Mouse (Mus musculus): ENCODE results near the gene Srrm2. TPM values are rescaled to one million over a fixed set of nuclear protein-coding genes. Genes with fewer than 3 reads are reported as not detected.

Srrm2 gene
- total RNA-seq, 2 experiments from 2014 or later = 502 to 591 TPM

GRCm38 (mm10) chr17:23804426-23805085, 14.2 kb downstream of the Srrm2 start:
- DNase-seq (ENCODE audit: low spot score in 2 of 2) = no peak

GRCm38 (mm10) chr17:23806867-23807266, 16.5 kb downstream of the Srrm2 start:
- DNase-seq (ENCODE audit: low spot score in 2 of 2) = no peak

DNA sequence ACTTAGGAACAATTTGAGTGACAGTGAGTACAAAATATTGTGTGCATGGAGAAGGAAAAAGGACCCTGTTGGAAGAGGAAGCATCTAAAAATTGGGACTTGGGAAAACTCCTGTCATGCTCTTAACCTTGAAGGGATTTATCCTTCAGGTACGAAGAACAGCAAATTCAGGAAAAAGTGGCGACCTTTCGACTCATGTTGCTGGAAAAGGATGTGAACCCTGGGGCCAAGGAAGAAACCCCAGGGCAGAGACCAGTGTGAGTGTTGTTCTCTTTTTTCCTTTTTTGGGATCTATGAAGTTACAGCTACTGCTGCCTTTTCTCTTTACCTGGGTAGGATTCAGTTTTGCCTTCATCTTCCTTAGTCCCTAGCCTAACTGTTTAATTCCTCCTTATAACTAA, 17.6 kb downstream of the Srrm2 start:
- no peak for DNase-seq (ENCODE audit: low spot score in 2 of 2)

DNA sequence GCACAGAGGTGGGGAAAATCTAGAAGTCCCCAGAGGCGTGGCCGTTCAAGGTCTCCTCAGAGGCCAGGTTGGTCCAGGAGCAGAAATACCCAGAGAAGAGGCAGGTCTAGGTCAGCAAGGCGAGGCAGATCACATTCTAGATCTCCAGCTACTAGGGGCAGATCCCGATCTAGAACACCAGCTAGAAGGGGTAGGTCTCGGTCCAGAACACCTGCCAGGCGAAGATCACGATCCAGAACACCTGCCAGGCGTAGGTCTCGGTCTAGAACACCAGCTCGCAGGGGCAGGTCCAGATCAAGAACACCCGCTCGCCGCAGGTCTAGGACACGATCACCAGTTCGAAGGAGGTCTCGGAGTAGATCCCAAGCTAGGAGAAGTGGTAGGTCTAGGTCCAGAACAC, 25.3 kb downstream of the Srrm2 start:
- DNase-seq (ENCODE audit: low spot score in 2 of 2) = no peak

DNA sequence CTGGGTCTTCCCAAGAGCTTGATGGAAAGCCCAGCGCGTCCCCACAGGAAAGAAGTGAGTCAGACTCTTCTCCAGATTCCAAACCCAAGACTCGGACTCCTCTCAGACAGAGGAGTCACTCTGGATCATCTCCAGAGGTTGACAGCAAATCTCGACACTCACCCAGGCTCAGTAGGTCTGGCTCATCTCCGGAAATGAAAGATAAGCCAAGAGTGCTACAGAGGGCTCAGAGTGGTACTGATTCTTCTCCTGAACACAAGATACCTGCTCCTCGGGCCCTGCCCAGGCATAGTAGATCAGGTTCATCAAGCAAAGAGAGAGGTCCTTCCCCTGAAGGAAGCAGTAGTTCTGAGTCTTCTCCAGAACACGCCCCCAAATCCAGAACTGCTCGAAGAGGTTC, 28.2 kb downstream of the Srrm2 start:
- DNase-seq (ENCODE audit: low spot score in 2 of 2) = no peak

- no peak for DNase-seq (ENCODE audit: low spot score in 2 of 2)
These were observed 28.9 kb downstream of the Srrm2 start for GRCm38 (mm10) chr17:23819235-23819634.

DNA sequence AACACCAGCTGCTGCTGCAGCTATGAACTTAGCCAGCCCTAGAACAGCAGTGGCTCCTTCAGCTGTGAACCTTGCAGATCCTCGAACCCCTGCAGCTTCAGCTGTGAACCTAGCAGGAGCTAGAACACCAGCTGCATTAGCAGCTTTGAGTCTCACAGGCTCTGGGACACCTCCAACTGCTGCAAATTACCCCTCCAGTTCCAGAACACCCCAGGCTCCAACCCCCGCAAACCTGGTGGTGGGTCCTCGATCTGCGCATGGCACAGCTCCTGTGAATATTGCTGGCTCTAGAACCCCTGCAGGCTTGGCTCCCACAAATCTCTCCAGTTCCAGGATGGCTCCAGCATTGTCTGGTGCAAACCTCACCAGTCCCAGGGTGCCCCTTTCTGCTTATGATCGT, 30.4 kb downstream of the Srrm2 start:
- DNase-seq (ENCODE audit: low spot score in 2 of 2) = no peak

DNA sequence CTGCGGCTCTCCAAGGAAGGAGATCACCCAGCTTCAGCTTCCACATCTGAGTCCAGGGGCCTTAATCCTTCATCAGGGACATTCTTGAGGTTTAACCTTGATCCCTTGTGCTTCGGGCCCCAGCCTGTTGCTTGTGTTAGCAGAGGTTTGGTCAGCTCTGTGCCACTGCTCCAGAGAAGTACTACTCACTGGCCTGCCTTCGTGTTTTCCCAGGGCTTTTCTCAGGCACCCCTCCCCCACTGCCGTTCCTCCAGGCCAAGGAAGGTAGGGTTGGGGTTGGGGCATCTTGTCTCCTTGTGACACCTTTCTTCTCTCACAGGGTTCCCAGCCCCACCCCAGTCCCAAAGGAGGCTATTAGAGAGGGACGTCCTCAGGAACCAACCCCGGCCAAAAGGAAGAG, 31.8 kb downstream of the Srrm2 start:
- DNase-seq (ENCODE audit: low spot score in 2 of 2) = no peak

DNA sequence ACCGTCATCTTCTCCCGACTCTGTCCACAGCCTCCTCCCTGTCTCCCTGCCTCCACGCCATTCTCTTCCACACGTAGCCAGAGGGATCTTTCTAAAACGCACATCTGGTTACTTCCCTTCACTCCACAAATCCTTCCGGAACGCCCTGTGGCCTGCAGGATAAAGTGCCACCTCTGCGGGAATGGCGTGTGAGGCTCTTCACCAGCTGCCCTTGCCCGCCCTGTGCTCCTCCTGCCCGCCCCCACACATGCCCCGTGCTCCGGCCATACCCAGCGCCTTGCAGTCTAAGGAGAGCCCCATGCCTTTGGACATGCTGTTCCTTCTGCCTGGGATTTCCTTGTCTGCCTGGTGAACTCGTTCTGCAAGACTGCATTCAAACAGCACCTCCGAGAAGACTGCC, 32.7 kb downstream of the Srrm2 start:
- DNase-seq (ENCODE audit: low spot score in 2 of 2) = no peak

DNA sequence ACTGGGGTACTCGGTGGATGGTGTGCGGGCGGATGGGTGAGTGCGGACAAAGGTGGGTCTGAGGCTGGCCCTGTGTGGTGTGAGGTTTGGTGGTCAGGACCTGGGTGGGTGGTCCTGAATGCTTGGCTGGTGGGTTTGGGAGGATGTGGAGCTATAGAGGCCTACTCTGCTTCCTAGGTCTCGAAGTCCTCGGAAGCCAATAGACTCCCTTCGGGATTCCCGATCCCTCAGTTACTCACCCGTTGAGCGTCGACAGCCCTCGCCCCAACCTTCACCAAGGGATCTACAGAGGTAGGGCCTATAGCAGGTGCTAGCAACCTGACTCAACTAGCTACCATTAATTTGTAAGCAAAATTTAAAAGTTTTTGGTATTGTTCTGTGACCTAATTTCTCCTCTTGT, 33.3 kb downstream of the Srrm2 start:
- DNase-seq (ENCODE audit: low spot score in 2 of 2) = no peak

DNA sequence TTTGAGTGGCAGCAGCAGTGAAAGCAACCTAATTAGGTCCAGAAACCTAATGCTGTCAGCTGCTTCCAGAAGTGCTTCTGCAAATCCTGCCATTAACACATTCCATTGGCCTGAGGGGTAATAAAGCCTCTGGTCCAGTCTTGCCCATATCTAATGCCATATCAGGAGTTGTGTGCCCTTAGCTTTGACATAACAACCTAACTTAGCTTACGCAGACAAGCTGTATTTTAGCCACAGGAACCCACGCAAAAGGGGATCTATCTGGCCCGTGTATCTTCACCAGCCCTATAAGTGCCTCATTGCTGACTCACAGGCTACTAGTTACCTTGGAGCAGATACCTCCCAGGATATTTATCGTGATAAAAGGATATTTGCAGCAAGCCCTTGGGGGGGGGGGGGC, 35.3 kb downstream of the Srrm2 start:
- DNase-seq (ENCODE audit: low spot score in 2 of 2) = no peak

DNA sequence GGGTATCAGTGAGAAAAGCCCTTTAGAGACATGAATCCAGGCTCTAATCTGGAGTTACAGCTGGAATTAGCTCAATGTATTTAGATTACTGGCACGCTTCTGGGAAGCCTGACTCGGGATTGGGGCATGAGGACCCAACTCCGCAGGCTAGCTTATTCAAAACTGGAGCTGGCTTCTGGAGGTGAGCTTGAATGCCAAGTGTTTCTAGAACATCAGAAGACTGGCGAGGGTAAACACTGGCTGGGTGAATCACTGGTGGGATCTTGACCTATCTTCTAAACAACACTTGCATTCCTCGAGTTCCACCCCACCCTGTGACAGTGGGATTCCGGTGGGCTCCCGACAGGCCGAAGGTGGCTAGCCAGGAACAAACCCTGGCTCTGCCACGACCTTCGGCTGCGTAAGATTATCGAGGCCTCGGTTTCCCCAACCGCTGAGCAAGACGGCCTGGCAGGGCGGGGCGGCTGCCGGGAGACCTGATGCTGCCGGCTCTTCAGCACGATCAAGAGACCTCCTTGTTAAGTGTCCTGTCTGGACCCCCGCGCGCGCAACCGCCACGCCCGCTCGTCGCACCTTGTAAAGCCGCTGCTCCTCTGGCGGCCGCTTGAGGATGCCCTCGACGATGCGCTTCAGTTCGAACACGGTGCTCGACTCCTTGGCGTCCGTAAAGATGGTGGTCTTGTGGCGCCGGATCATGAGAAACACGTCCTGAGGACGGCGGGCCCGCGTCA, 38.1 kb downstream of the Srrm2 start:
- peak; percentile 50 to 73 for DNase-seq (ENCODE audit: low spot score in 2 of 2)

- DNase-seq (ENCODE audit: low spot score in 2 of 2) = peak; percentile 88 to 89
These were observed 38.8 kb downstream of the Srrm2 start, which contains the start of gene Elob for GRCm38 (mm10) chr17:23829064-23829619. Elob (minus strand) TSS chr17:23829136.

DNA sequence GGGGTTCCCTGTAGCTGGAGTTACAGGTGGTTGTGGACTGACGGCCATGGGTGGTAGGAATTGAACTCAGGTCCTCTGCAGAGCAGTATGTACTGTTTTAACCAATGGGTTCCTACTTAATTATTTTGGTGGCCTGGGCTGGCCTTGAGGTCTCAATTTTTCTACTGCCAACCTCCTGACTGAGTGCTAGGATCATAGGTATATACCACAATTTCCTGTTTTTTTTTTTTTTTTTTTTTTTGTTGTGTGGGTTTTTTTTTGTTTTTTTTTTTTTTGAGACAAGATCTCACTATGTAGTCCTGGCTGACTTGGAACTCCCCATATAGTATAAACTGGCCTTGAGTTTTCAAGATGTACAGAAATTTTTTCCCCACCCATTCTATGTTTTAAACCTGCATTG, 40.9 kb downstream of the Srrm2 start:
- DNase-seq (ENCODE audit: low spot score in 2 of 2) = no peak

GRCm38 (mm10) chr17:23836006-23836575, 45.8 kb downstream of the Srrm2 start, which contains the start of gene Prss33:
Prss33 (minus strand) TSS chr17:23836056.
- DNase-seq (ENCODE audit: low spot score in 2 of 2) = no peak

DNA sequence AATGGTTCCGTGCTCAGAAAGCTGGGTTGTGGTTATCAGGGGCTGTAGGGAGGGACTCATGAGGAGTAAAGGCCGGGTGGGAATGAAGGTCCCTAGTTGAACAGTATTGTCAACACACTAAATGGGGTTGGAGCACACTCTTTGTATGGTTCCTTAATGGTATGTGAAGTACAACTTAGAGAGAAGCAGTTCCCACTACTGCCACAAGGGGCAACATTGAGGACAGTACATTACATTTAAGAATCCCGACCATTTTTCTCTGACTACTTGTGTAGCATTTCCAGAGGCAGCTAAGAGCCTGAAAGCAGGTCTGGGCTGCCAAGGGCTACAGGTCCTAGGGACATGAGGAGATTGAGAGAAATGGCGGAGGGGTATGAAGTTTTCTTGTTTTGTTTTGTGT, 50.8 kb downstream of the Srrm2 start:
- DNase-seq (ENCODE audit: low spot score in 2 of 2) = peak in 1 of 2 experiments; percentile 66

DNA sequence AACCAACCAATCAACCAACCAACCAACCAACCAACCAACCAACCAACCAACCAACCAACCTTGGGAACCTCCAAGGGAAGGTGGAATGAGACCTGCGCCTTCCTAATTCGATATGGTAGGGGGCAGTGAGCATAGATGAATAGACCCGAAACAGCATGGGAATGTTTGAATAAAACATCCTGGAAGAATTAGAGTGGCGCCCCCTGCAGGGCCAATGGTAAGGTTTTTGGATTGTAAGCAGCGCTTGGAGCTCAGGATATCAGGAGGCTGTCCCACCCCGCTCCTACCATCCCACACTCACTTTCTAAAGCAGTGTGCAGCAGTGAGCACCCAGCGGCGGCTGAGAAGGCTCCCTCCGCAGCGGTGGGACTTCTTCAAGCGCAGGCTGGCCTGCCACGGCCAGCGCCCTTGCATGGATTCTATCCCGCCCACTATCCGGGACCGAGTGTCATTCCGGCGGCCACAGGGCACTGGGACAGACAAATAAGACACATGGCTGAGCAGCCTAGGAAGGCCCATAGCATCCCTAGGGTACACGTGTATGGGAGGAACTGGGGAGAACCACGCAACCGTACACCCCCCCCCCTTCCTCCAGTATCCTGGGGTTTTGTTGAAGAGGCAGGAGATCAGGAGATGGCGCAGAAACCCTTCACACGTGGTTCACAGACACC, 52.9 kb downstream of the Srrm2 start:
- DNase-seq (ENCODE audit: low spot score in 2 of 2) = no peak

- DNase-seq (ENCODE audit: low spot score in 2 of 2) = no peak
These were observed 53.5 kb downstream of the Srrm2 start, which contains the start of the genes Prss32 and Prss41 for GRCm38 (mm10) chr17:23843812-23844273. Prss32 (plus strand) TSS chr17:23843855. Prss41 (minus strand) TSS chr17:23844172.

DNA sequence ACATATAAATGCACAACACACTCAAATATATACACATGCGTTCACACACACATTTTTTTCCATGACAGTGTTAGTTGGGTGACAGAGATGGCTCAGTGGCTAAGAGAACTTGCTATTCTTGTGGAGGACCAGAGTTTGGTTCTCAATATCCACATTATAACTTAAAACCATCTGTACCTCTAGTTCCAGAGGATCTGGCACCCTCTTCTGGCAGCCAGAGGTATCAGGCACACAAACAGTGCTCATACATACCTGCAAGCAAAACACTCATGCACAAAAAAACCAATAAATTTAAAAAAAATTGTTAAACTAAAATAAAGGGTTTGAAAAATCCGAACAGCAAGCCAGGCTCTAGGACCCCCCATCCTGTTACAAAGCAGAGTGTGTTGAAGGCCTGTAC, 59.7 kb downstream of the Srrm2 start:
- DNase-seq (ENCODE audit: low spot score in 2 of 2) = no peak

GRCm38 (mm10) chr17:23850853-23851749, 60.8 kb downstream of the Srrm2 start:
- peak; percentile 56 to 67 for DNase-seq (ENCODE audit: low spot score in 2 of 2)

Measured in layer of hippocampus, postnatal 14 days (tissue).